ENCODE assay signal across 8 mouse cellular contexts in genomic region chr1:75316861-75317240, GRCm38 (mm10). TPM values are rescaled to one million over a fixed set of nuclear protein-coding genes. Genes with fewer than 3 reads are reported as not detected.
DNase-seq lines count a peak whose midpoint lies in the region; ATAC-seq and TF ChIP-seq lines count a peak whose summit lies in the region.

No protein-coding gene starts in this region.

- peak overlapping the region; percentile 88 for H3K27ac ChIP-seq in ES-E14 (ENCODE audit: insufficient read depth, low read depth, low read length, poor library complexity, severe bottlenecking)
- H3K27ac ChIP-seq in forebrain, embryonic 10.5 days, result peak overlapping the region; percentile 90
- peak overlapping the region; percentile 83 to 96 for H3K27ac ChIP-seq in heart, embryonic 14.5 days (replicated peaks in 1 of 2; ENCODE audit: control insufficient read depth in 1 of 2, insufficient read depth in 1 of 2, low read depth in 2 of 2, low read length in 2 of 2)
- peak overlapping the region; percentile 93 for H3K27ac ChIP-seq in liver, embryonic 13.5 days
- peak overlapping the region; percentile 93 for H3K27ac ChIP-seq in testis, adult 2 months (ENCODE audit: control insufficient read depth, insufficient read depth, low read depth, low read length)

- peak overlapping the region; percentile 76 for H3K9ac ChIP-seq in ES-E14 (ENCODE audit: insufficient read depth, low read depth, low read length, poor library complexity, severe bottlenecking)
- H3K9ac ChIP-seq in heart, embryonic 14.5 days (ENCODE audit: low read length), result peak overlapping the region; percentile 85
- H3K9ac ChIP-seq in liver, embryonic 13.5 days, result peak overlapping the region; percentile 82

- in situ Hi-C loops in ES-E14 (cut with MboI; ENCODE audit: low sequenced_read_pairs in 2 of 2, unreplicated experiment in 2 of 2), result no loop called here

- peak; percentile 16 for ATAC-seq in heart, embryonic 14.5 days (ENCODE audit: insufficient number of reproducible peaks, insufficient read depth, low FRiP score, low read depth)
- peak; percentile 12 for ATAC-seq in liver, embryonic 13.5 days (ENCODE audit: low read depth)

- no peaks in the 10 kb centered on the region for H3K27me3 ChIP-seq in forebrain, embryonic 10.5 days (ENCODE audit: poor library complexity, severe bottlenecking)
- no peaks in the 10 kb centered on the region for H3K27me3 ChIP-seq in heart, embryonic 14.5 days (ENCODE audit: control insufficient read depth, insufficient read depth, low read length)
- no peaks in the 10 kb centered on the region for H3K27me3 ChIP-seq in liver, embryonic 13.5 days
- H3K27me3 ChIP-seq in testis, adult 2 months (ENCODE audit: control insufficient read depth, insufficient read depth, low read length), result no peaks in the 10 kb centered on the region

- H3K9me3 ChIP-seq in ES-E14 (ENCODE audit: control insufficient read depth, insufficient read depth, low read depth, low read length), result no peaks in the 10 kb centered on the region
- no peaks in the 10 kb centered on the region for H3K9me3 ChIP-seq in forebrain, embryonic 10.5 days
- H3K9me3 ChIP-seq in heart, embryonic 14.5 days (ENCODE audit: control insufficient read depth, low read length), result no peaks in the 10 kb centered on the region
- no peaks in the 10 kb centered on the region for H3K9me3 ChIP-seq in liver, embryonic 13.5 days (replicated peaks)

- TF ChIP-seq CTCF in testis, adult 2 months (IDR thresholded peaks at IDR 0.05; ENCODE audit: control insufficient read depth, insufficient read depth, insufficient replicate concordance, low read depth, low read length), result no peak

- peaks cover 0 to 3% of the 10 kb centered on the region in 2 experiments; a peak in 1 of 4 replicates for H3K4me1 ChIP-seq in ES-E14 (ENCODE audit: control insufficient read depth in 2 of 2, insufficient read depth in 2 of 2, low read length in 2 of 2, poor library complexity in 1 of 2)
- peaks cover 17% of the 10 kb centered on the region for H3K4me1 ChIP-seq in forebrain, embryonic 10.5 days
- H3K4me1 ChIP-seq in heart, embryonic 14.5 days (ENCODE audit: control insufficient read depth in 2 of 2, insufficient read depth in 2 of 2, low read length in 2 of 2), result peaks cover 6% of the 10 kb centered on the region in 2 experiments
- peaks cover 44% of the 10 kb centered on the region for H3K4me1 ChIP-seq in liver, embryonic 13.5 days (replicated peaks)
- H3K4me1 ChIP-seq in testis, adult 2 months (ENCODE audit: control insufficient read depth, insufficient read depth, low read length), result peaks cover 18% of the 10 kb centered on the region

- peaks cover 19% of the 10 kb centered on the region for H3K36me3 ChIP-seq in ES-E14 (ENCODE audit: control insufficient read depth, insufficient read depth, low read length, poor library complexity, severe bottlenecking)
- H3K36me3 ChIP-seq in forebrain, embryonic 10.5 days (replicated peaks), result peaks cover 37% of the 10 kb centered on the region
- peaks cover 40% of the 10 kb centered on the region for H3K36me3 ChIP-seq in heart, embryonic 14.5 days (ENCODE audit: control insufficient read depth, insufficient read depth, low read length)
- peaks cover 36% of the 10 kb centered on the region for H3K36me3 ChIP-seq in liver, embryonic 13.5 days
- 0 out of 2 replicates have a peak, but pooled peaks cover 2% of the 10 kb centered on the region for H3K36me3 ChIP-seq in testis, adult 2 months (ENCODE audit: control insufficient read depth, insufficient read depth, low read length)

- H3K4me3 ChIP-seq in ES-E14 (ENCODE audit: insufficient read depth in 1 of 2, low read depth in 1 of 2, low read length in 2 of 2, poor library complexity in 1 of 2, severe bottlenecking in 1 of 2), result peak overlapping the region; percentile 87 to 98
- H3K4me3 ChIP-seq in forebrain, embryonic 10.5 days, result peak overlapping the region; percentile 77
- peak overlapping the region; percentile 65 to 80 for H3K4me3 ChIP-seq in heart, embryonic 14.5 days (ENCODE audit: control insufficient read depth in 1 of 2, insufficient read depth in 1 of 2, low read depth in 1 of 2, low read length in 2 of 2)
- H3K4me3 ChIP-seq in liver, embryonic 13.5 days (replicated peaks), result peak overlapping the region; percentile 81
- peak overlapping the region; percentile 96 for H3K4me3 ChIP-seq in testis, adult 2 months (ENCODE audit: control insufficient read depth, low read depth, low read length)

- WGBS in forebrain, embryonic 10.5 days, result under 1% methylated on average over 20 of the region's 20 CpGs
- 0% methylated on average over 20 of the region's 20 CpGs for WGBS in heart, embryonic 14.5 days
- WGBS in liver, embryonic 13.5 days (ENCODE audit: insufficient replicate concordance), result 0% methylated on average over 20 of the region's 20 CpGs

- no peak; the same call in 1 of the 2 replicates for TF ChIP-seq POLR2A in testis, adult 2 months (IDR thresholded peaks at IDR 0.05; ENCODE audit: control insufficient read depth, low read depth, low read length)

- DNase-seq in ES-E14 (ENCODE audit: low read depth, low spot score), result peak; percentile 91
- DNase-seq in c-Kit-positive CD71-negative TER-119-negative erythroid progenitor cells, embryonic 14.5 days (ENCODE audit: low read depth), result peak; percentile 74
- DNase-seq in forebrain, embryonic 10.5 days (ENCODE audit: extremely low spot score, low spot score), result peak; percentile 88
- peak; percentile 93 for DNase-seq in kidney, postnatal 14 days
- DNase-seq in liver, embryonic 13.5 days, result peak; percentile 80
- DNase-seq in neural tube, embryonic 10.5 days (ENCODE audit: extremely low spot score, low spot score), result peak; percentile 80

- peak overlapping the region; percentile 83 for H3K4me2 ChIP-seq in heart, embryonic 14.5 days (ENCODE audit: low read length)
- H3K4me2 ChIP-seq in liver, embryonic 13.5 days, result peak overlapping the region; percentile 95

TF ChIP-seq in ES-E14, 5 proteins besides CTCF, POLR2A, EP300 and RAD21:
- no peak for TF ChIP-seq MAFK (IDR thresholded peaks at IDR 0.05; ENCODE audit: insufficient read depth, low read depth, low read length)
- no peak for TF ChIP-seq HCFC1 (IDR thresholded peaks at IDR 0.05; ENCODE audit: borderline replicate concordance, insufficient read depth, low read length)
- no peak for TF ChIP-seq ZC3H11A (IDR thresholded peaks at IDR 0.05; ENCODE audit: borderline replicate concordance, low read depth, low read length)
- no peak for TF ChIP-seq ZNF384 (IDR thresholded peaks at IDR 0.05; ENCODE audit: low read depth, low read length)
- no peak for TF ChIP-seq CHD2 (IDR thresholded peaks at IDR 0.05; ENCODE audit: low read depth, low read length)

RNA-seq across cellular contexts. Expression of gene Dnpep, which starts 0.9 kb away (rescaled TPM):
- 67.1 and 75.5 TPM in 2 replicates for total RNA-seq in ES-E14 (2012; rRNA removed)
- polyA plus RNA-seq in forebrain, embryonic 10.5 days (2016; fragmentation: Nextera tagmentation; extraction: Ambion mirVana), result 124 and 126 TPM in 2 replicates
- polyA plus RNA-seq in heart, embryonic 14.5 days (2014; fragmentation: Nextera tagmentation; extraction: Ambion mirVana), result 122 and 128 TPM in 2 replicates
- polyA plus RNA-seq in liver, embryonic 13.5 days (2015; fragmentation: Nextera tagmentation; extraction: Ambion mirVana), result 53.1 and 58.0 TPM in 2 replicates
- polyA plus RNA-seq in testis, adult 2 months (2012; rRNA removed), result 158 and 175 TPM in 2 replicates

RNA-seq across cellular contexts. Expression of gene Resp18, which starts 38.6 kb away (rescaled TPM):
- total RNA-seq in ES-E14 (2012; rRNA removed), result 0.90 TPM in 1 of 2 replicates, not detected in the other
- polyA plus RNA-seq in forebrain, embryonic 10.5 days (2016; fragmentation: Nextera tagmentation; extraction: Ambion mirVana), result 2.6 and 3.4 TPM in 2 replicates
- 0.53 TPM in 1 of 2 replicates, not detected in the other for polyA plus RNA-seq in heart, embryonic 14.5 days (2014; fragmentation: Nextera tagmentation; extraction: Ambion mirVana)
- not detected in 2 replicates for polyA plus RNA-seq in liver, embryonic 13.5 days (2015; fragmentation: Nextera tagmentation; extraction: Ambion mirVana)
- polyA plus RNA-seq in testis, adult 2 months (2012; rRNA removed), result 0.20 TPM in 1 of 2 replicates, not detected in the other

RNA-seq across cellular contexts. Expression of gene Des, which starts 43.3 kb away (rescaled TPM):
- 10.8 and 19.4 TPM in 2 replicates for total RNA-seq in ES-E14 (2012; rRNA removed)
- 2.6 and 4.3 TPM in 2 replicates for polyA plus RNA-seq in forebrain, embryonic 10.5 days (2016; fragmentation: Nextera tagmentation; extraction: Ambion mirVana)
- polyA plus RNA-seq in heart, embryonic 14.5 days (2014; fragmentation: Nextera tagmentation; extraction: Ambion mirVana), result 351 and 377 TPM in 2 replicates
- 5.0 and 5.1 TPM in 2 replicates for polyA plus RNA-seq in liver, embryonic 13.5 days (2015; fragmentation: Nextera tagmentation; extraction: Ambion mirVana)
- polyA plus RNA-seq in testis, adult 2 months (2012; rRNA removed), result 3.6 and 9.8 TPM in 2 replicates

RNA-seq across cellular contexts. Expression of gene Ptprn, which starts 52.5 kb away (rescaled TPM):
- total RNA-seq in ES-E14 (2012; rRNA removed), result 8.9 and 9.0 TPM in 2 replicates
- 1.5 and 1.6 TPM in 2 replicates for polyA plus RNA-seq in forebrain, embryonic 10.5 days (2016; fragmentation: Nextera tagmentation; extraction: Ambion mirVana)
- polyA plus RNA-seq in heart, embryonic 14.5 days (2014; fragmentation: Nextera tagmentation; extraction: Ambion mirVana), result 0.38 and 0.41 TPM in 2 replicates
- polyA plus RNA-seq in liver, embryonic 13.5 days (2015; fragmentation: Nextera tagmentation; extraction: Ambion mirVana), result 0.17 and 0.24 TPM in 2 replicates
- polyA plus RNA-seq in testis, adult 2 months (2012; rRNA removed), result 0.41 and 0.49 TPM in 2 replicates

RNA-seq across cellular contexts. Expression of gene Speg, which starts 58.2 kb away (rescaled TPM):
- 16.9 and 31.2 TPM in 2 replicates for total RNA-seq in ES-E14 (2012; rRNA removed)
- polyA plus RNA-seq in forebrain, embryonic 10.5 days (2016; fragmentation: Nextera tagmentation; extraction: Ambion mirVana), result 23.2 and 29.3 TPM in 2 replicates
- 52.4 and 53.4 TPM in 2 replicates for polyA plus RNA-seq in heart, embryonic 14.5 days (2014; fragmentation: Nextera tagmentation; extraction: Ambion mirVana)
- 10.3 and 10.7 TPM in 2 replicates for polyA plus RNA-seq in liver, embryonic 13.5 days (2015; fragmentation: Nextera tagmentation; extraction: Ambion mirVana)
- polyA plus RNA-seq in testis, adult 2 months (2012; rRNA removed), result 1.4 and 5.8 TPM in 2 replicates

Comparison
In these comparisons a context has a peak if more than half of its experiments do, and no peak if none do; other contexts are left out.
1. Peak in every context shown above with its lines: DNase-seq, ATAC-seq, H3K4me3 ChIP-seq and H3K27ac ChIP-seq.
2. RNA of gene Des, which starts 43.3 kb away (polyA plus RNA-seq): 351 to 377 TPM in heart, embryonic 14.5 days; 5.0 to 5.1 TPM in liver, embryonic 13.5 days, 3.6 to 9.8 TPM in testis, adult 2 months and 2.6 to 4.3 TPM in forebrain, embryonic 10.5 days; every median in the first group is over 10 times any median in the second.